Mouse (Mus musculus): ENCODE measurements around the gene Zbtb14. TPM values are rescaled to one million over a fixed set of nuclear protein-coding genes. Genes with fewer than 3 reads are reported as not detected.

Zbtb14 gene
- total RNA-seq, 2 experiments from 2014 or later = 8.9 to 10.2 TPM

GRCm38 (mm10) chr17:69439571-69440480 is 57.0 kb downstream of the Zbtb14 start:
- DNase-seq = peak; percentile 14

Other genes starting within 250 kb of the Zbtb14 start
- gene Akain1, start 56.3 kb downstream of the Zbtb14 start, total RNA-seq (2021) = not detected

Measured in gastrocnemius, postnatal 10 days (tissue).